Mouse (Mus musculus): Measurements from ENCODE around the gene Nhlh1.

The Nhlh1 gene

DNA sequence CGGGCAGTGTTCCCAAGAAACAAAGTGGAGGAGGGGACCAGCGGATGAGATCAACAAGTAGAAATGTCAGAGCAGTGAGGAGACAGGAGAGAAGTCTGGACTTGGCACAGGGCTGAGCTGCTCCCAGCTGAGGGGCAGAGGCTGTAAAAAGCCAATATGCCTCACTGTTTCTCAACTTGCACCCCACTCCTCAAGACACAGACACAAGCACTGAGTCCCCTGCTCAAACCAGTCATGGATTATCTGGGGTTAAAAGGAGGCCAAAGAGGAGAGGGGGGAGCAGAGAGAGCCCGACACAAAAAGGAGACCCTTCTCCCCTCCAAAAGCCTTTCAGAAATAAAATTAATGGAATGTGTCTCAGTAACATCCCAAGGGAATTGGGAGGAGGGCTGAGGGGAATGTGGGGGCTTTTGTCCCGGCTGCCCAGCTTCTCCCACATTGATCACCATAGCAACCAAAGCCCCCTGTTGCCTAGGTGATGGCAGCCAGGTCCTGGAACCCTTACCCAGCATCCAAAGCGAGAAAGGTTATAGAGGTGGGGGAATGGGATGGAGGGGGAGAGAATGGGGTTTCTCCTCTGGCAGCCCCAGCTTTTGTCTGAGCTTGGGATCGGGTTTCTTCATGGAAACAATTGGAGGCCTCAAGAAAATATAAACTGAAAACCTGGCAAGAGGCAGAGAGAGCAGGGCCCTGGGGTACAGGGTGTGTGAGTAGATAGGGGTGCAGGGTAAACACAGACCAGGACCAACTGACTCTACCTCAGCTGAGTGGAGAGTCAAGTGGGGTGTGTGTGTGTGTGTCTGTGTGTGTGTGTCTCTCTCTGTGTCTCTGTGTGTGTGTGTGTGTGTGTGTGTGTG, 40.5 kb downstream of the Nhlh1 start:
- peak; percentile 42 for DNase-seq (ENCODE audit: low read depth, low spot score)

DNA sequence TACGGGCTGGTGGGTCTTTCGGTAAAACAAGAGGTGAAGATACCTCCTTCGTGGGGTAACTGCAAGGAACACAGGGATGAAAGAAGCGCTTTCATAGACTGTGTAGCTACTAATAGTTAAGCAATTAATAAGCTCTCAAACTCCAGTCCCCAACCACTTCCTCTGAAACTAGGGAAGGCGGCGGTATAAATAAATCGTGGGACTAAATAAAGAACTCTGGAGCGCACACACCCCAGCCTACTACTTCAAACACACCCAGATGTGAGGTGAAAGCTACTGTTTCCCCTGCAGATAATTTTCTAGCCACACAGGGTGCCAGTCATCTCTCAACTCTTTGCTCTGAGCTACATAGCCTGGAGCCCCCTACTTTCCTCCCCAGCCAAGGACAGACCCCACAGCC, 41.3 kb downstream of the Nhlh1 start:
- no peak for DNase-seq (ENCODE audit: low read depth, low spot score)

DNA sequence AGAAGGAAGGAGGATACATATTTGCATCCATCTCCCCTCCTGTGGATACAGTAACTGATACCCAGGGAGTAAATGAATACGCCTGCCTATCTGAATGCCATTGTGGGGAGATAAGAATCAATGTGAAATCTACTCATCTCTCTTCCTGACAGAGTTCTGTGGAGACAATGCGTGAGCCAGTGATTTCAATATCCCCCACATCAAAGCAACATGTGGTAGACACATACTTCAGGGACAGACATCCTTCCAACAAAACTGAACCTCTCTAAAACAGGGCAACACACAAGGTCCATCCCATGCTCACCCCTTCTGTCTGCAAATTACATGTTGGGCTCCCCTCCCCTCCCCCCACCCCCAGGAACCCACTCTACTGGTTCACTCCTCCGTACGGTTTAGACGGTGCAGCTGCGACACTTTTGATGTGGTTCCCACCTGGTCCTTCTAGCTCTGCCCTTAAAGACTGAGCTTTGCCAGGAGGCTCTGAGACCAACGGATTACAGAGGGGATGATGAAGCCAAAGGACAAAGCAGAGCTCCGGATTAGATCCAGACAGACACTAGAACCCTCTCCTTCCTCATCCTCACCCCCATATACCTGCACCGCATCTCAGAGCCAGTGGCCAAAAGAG, 41.9 kb downstream of the Nhlh1 start:
- no peak for DNase-seq (ENCODE audit: low read depth, low spot score)

DNA sequence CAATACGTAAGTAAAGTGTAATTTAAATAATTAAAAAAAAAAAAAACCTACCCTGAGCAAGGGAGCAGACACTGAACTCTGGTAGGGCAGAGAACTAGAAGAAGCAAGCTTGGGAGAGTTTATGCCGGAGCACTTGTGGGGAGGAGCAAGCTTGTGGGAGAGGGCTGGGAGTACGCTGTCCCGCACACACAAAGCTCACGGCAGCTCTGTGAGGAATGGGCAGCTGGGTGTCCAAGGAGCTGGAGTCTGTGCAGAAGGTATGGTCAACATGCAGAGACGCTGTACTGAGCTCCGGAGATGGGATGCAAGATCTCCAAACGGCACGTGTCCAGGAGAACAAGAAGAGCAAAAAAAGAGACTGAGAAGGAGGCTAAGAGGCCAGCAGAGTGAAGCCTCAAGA, 42.6 kb downstream of the Nhlh1 start:
- no peak for DNase-seq (ENCODE audit: low read depth, low spot score)

DNA sequence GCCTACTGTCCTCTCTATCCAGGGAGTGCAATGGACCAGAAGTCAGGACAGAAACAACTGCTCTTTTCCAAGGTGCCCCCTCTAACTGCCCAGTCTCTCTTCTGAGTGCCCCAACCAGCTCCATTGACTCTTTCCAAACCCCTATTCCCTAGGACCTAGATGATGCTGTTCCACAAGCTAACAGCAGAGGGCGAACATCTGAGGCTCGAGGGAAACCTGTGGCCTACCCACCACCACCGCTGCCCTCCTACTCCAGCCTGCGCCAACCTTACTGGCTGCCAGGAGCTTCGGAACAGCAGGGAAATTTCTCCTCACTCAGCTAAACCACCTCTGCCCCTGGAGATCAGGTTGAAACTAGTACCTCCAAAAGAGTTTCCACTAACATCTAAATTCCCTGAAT, 45.3 kb downstream of the Nhlh1 start:
- peak; percentile 80 for DNase-seq (ENCODE audit: low read depth, low spot score)

DNA sequence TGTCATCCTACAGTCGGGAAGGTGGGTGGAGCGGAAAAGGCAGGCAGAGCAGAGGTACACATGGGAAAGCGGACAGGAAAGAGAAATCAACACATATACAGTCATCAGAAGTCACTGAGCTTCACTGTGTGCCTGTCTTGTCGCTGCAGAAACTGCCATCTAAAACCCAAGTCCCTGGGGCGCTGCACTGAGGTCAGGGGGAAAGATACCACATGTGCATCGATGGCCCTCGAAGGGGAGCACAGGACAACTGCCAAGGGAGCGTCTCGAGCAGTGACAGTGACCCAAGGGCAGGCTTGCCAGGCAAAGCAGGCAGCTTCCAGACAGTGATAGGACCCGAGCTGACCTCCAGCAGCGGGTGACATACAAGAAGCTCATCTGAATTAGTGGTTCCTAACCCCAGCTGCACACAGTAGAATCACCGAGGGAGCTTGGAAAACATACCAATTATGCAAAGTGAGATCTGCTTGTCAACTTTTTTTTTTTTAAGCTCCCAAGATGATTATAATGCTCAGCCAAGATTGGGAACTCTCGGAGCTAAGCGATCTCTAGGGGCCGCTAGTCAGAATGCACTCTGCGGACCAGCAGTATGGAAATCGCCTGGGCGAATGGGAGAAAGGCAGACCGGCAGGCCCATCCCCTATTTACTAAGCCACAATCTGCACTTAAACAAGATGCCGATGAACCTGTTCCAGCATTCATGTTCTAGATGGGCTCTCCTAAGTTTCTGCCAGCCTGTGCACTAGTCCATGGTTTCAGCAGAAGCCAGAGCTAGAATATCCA, 47.1 kb downstream of the Nhlh1 start:
- peak; percentile 48 for DNase-seq (ENCODE audit: low read depth, low spot score)

DNA sequence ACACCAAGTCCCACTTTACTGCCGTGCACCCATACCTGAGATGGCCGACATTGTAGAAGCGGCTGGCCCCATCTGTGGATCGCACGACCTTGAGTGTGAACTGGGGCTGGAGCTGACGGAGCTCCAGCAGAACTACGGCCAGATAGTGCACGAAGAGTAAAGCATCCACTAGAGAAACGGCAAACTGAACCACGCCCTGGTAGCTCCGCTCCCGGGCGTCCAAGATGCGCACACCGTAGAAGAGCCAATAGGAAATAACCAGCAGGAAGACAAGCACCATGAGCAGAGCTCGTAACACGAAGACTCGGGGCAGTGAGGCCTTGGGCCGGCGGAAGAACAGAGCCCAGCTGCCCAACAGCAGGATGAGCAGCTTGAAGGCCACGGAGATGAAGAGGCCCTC, 48.0 kb downstream of the Nhlh1 start:
- no peak for DNase-seq (ENCODE audit: low read depth, low spot score)

DNA sequence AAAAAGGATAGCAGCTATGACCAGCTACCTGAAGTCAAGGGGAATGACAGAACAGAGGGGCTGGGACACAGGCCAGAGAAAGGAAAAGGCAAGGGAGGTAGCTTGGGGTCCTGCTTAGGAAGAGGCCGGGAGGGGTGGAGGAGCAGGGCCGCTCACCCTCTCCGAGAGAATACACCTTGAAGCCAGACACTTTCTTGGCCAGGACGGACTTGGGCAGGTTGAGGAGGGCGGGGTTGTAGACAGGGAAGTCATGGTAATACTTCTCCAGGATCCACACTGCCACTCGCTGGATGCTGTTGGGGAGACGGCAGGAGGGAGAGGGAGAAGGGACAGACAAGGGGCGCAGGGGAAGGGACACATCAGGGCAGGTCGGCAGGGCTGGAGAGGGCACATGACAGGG, 49.0 kb downstream of the Nhlh1 start:
- DNase-seq (ENCODE audit: low read depth, low spot score): no peak

DNA sequence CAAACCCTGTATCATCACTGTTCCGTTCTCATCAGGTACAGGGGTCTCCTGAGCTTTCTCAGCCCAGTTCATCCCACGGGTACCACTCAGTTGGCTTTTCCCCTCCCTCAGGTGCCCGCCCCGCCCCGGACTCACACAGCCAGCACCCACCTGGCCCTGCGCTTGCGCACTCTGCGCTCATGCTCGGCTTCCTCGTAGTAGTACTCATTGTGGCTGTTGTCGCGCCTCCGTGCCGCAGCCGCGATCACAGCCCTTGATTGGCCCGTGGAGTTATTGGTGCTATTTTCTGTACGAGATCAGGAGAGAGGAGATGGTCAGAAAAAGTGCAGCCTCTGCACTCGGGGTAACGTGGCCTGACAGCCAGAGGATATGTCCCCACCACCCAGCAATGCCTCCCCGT, 49.6 kb downstream of the Nhlh1 start:
- DNase-seq (ENCODE audit: low read depth, low spot score): no peak
